Comparison of ENCODE assay signal across 20 mouse cellular contexts in genomic region chr5:151201220-151201619, GRCm38 (mm10). TPM values are rescaled to one million over a fixed set of nuclear protein-coding genes. Genes with fewer than 3 reads are reported as not detected.
DNase-seq lines count a peak whose midpoint lies in the region; ATAC-seq lines count a peak whose summit lies in the region.
"Had no signal": no experiment of that assay in that cellular context is flagged by ENCODE, and none has a peak within 500 bp of the region (broad histone marks: within the 10 kb centered on the region; RNA-seq: fewer than 3 reads in every experiment).

No protein-coding gene starts in this region.

- H3K4me3 ChIP-seq in intestine, embryonic 14.5 days (ENCODE audit: low read depth, low read length) = no peak overlapping the region
- H3K4me3 ChIP-seq in intestine, embryonic 16.5 days (ENCODE audit: low read length) = no peak overlapping the region
- no peak overlapping the region for H3K4me3 ChIP-seq in kidney, embryonic 15.5 days (replicated peaks)
- H3K4me3 ChIP-seq: embryonic facial prominence, embryonic 13.5 days; embryonic facial prominence, embryonic 15.5 days; erythroblast, embryonic 14.5 days; forebrain, embryonic 10.5 days; forebrain, embryonic 12.5 days; forebrain, embryonic 15.5 days had no signal

- H3K27ac ChIP-seq in intestine, embryonic 14.5 days (ENCODE audit: low read depth) = no peak overlapping the region
- H3K27ac ChIP-seq in intestine, embryonic 16.5 days (ENCODE audit: low read length) = no peak overlapping the region
- H3K27ac ChIP-seq in kidney, embryonic 15.5 days = no peak overlapping the region
- H3K27ac ChIP-seq: embryonic facial prominence, embryonic 13.5 days; embryonic facial prominence, embryonic 15.5 days; forebrain, embryonic 10.5 days; forebrain, embryonic 12.5 days; forebrain, embryonic 15.5 days had no signal

- H3K9ac ChIP-seq in intestine, embryonic 14.5 days (ENCODE audit: low read length) = no peak overlapping the region
- no peak overlapping the region for H3K9ac ChIP-seq in intestine, embryonic 16.5 days (ENCODE audit: low read depth, low read length)
- H3K9ac ChIP-seq in kidney, embryonic 15.5 days = no peak overlapping the region
- H3K9ac ChIP-seq: embryonic facial prominence, embryonic 13.5 days; embryonic facial prominence, embryonic 15.5 days; forebrain, embryonic 12.5 days; forebrain, embryonic 15.5 days had no signal

- H3K4me1 ChIP-seq in intestine, embryonic 14.5 days (replicated peaks; ENCODE audit: control insufficient read depth, insufficient read depth, low read length) = peaks cover 11% of the 10 kb centered on the region; the same call in 1 of the 2 replicates
- H3K4me1 ChIP-seq in intestine, embryonic 16.5 days (ENCODE audit: control insufficient read depth, insufficient read depth, low read length) = peaks cover 3% of the 10 kb centered on the region; the same call in 1 of the 2 replicates
- H3K4me1 ChIP-seq in kidney, embryonic 15.5 days = 0 out of 2 replicates have a peak, but pooled peaks cover 3% of the 10 kb centered on the region
- H3K4me1 ChIP-seq: embryonic facial prominence, embryonic 13.5 days; forebrain, embryonic 12.5 days; forebrain, embryonic 15.5 days had no signal

- H3K4me2 ChIP-seq in intestine, embryonic 14.5 days (ENCODE audit: low read length) = no peak overlapping the region
- no peak overlapping the region for H3K4me2 ChIP-seq in intestine, embryonic 16.5 days (ENCODE audit: low read depth, low read length)
- H3K4me2 ChIP-seq in kidney, embryonic 15.5 days = no peak overlapping the region
- H3K4me2 ChIP-seq: embryonic facial prominence, embryonic 13.5 days; embryonic facial prominence, embryonic 15.5 days; forebrain, embryonic 12.5 days; forebrain, embryonic 15.5 days had no signal

- 78% methylated on average over 3 of the region's 3 CpGs for WGBS in intestine, embryonic 14.5 days
- WGBS in intestine, embryonic 16.5 days = 78% methylated on average over 3 of the region's 3 CpGs
- WGBS in kidney, embryonic 15.5 days = 74% methylated on average over 3 of the region's 3 CpGs

- ATAC-seq in intestine, embryonic 14.5 days (replicated peaks; ENCODE audit: low FRiP score, low TSS enrichment, low read depth) = no peak
- no peak for ATAC-seq in intestine, embryonic 16.5 days
- 0 out of 2 replicates have a peak, but pooled peaks have one; percentile 60 for ATAC-seq in kidney, embryonic 15.5 days (replicated peaks; ENCODE audit: low FRiP score)
- ATAC-seq: forebrain, embryonic 15.5 days had no signal

- no peaks in the 10 kb centered on the region for H3K9me3 ChIP-seq in intestine, embryonic 14.5 days (ENCODE audit: control insufficient read depth, low read length)
- H3K9me3 ChIP-seq in intestine, embryonic 16.5 days (ENCODE audit: control insufficient read depth, low read length) = no peaks in the 10 kb centered on the region
- no peaks in the 10 kb centered on the region for H3K9me3 ChIP-seq in kidney, embryonic 15.5 days (replicated peaks)
- H3K9me3 ChIP-seq: embryonic facial prominence, embryonic 13.5 days; embryonic facial prominence, embryonic 15.5 days; forebrain, embryonic 10.5 days; forebrain, embryonic 12.5 days; forebrain, embryonic 15.5 days had no signal

- no peaks in the 10 kb centered on the region for H3K36me3 ChIP-seq in intestine, embryonic 14.5 days (ENCODE audit: control insufficient read depth, insufficient read depth, low read length)
- H3K36me3 ChIP-seq in intestine, embryonic 16.5 days (ENCODE audit: control insufficient read depth, insufficient read depth, low read length) = no peaks in the 10 kb centered on the region
- H3K36me3 ChIP-seq in kidney, embryonic 15.5 days = no peaks in the 10 kb centered on the region
- H3K36me3 ChIP-seq: embryonic facial prominence, embryonic 13.5 days; embryonic facial prominence, embryonic 15.5 days; forebrain, embryonic 10.5 days; forebrain, embryonic 12.5 days; forebrain, embryonic 15.5 days had no signal

- no peaks in the 10 kb centered on the region for H3K27me3 ChIP-seq in intestine, embryonic 14.5 days (replicated peaks; ENCODE audit: control insufficient read depth, insufficient read depth, low read length)
- H3K27me3 ChIP-seq in intestine, embryonic 16.5 days (replicated peaks; ENCODE audit: control insufficient read depth, insufficient read depth, low read length) = no peaks in the 10 kb centered on the region
- H3K27me3 ChIP-seq in kidney, embryonic 15.5 days = no peaks in the 10 kb centered on the region
- H3K27me3 ChIP-seq: embryonic facial prominence, embryonic 13.5 days; embryonic facial prominence, embryonic 15.5 days; forebrain, embryonic 12.5 days; forebrain, embryonic 15.5 days had no signal

- peak; percentile 16 for DNase-seq in intestine, embryonic 14.5 days (ENCODE audit: low spot score)
- DNase-seq in kidney, postnatal 10 days = no peak
- DNase-seq: adrenal gland, adult 2 months; adrenal gland, postnatal 10 days; adrenal gland, postnatal 25 days; cerebellum, adult 11 months; cerebellum, adult 18-20 months; cerebellum, adult 8-10 months; cerebellum, adult 9-11 months; cerebellum, postnatal 14 days; cerebellum, postnatal 36 days; embryo, embryonic 11 days had no signal

RNA-seq across cellular contexts. Expression of gene Stard13, which starts 32.4 kb away (rescaled TPM):
- polyA plus RNA-seq in intestine, embryonic 14.5 days (2014; fragmentation: Nextera tagmentation; extraction: Ambion mirVana) = 13.0 and 15.3 TPM in 2 replicates
- 9.7 and 10.7 TPM in 2 replicates for polyA plus RNA-seq in intestine, embryonic 16.5 days (2015; fragmentation: Nextera tagmentation; extraction: Ambion mirVana)
- 10.6 and 11.3 TPM in 2 replicates for polyA plus RNA-seq in kidney, embryonic 15.5 days (2015; fragmentation: Nextera tagmentation; extraction: Ambion mirVana)
